Mouse (Mus musculus): ENCODE measurements around the gene Glt28d2. TPM values are rescaled to one million over a fixed set of nuclear protein-coding genes. Genes with fewer than 3 reads are reported as not detected.

Gene Glt28d2
- polyA plus RNA-seq (2012), result not detected in 2 replicates

- no peak for TF ChIP-seq GATA1 (IDR thresholded peaks at IDR 0.05; ENCODE audit: low read length)
Observed at GRCm38 (mm10) chr3:85887239-85887827, at the start of gene Glt28d2, which contains the start of gene Gm37240. Glt28d2 (minus strand) TSS chr3:85887516. Gm37240 (minus strand) TSS chr3:85887518.

- TF ChIP-seq GATA1 (IDR thresholded peaks at IDR 0.05; ENCODE audit: low read length), result no peak
Observed at GRCm38 (mm10) chr3:85933586-85933985, 46.3 kb upstream of the Glt28d2 start.

GRCm38 (mm10) chr3:85931859-85932258 is 44.5 kb upstream of the Glt28d2 start:
- no peak for TF ChIP-seq GATA1 (IDR thresholded peaks at IDR 0.05; ENCODE audit: low read length)

DNA sequence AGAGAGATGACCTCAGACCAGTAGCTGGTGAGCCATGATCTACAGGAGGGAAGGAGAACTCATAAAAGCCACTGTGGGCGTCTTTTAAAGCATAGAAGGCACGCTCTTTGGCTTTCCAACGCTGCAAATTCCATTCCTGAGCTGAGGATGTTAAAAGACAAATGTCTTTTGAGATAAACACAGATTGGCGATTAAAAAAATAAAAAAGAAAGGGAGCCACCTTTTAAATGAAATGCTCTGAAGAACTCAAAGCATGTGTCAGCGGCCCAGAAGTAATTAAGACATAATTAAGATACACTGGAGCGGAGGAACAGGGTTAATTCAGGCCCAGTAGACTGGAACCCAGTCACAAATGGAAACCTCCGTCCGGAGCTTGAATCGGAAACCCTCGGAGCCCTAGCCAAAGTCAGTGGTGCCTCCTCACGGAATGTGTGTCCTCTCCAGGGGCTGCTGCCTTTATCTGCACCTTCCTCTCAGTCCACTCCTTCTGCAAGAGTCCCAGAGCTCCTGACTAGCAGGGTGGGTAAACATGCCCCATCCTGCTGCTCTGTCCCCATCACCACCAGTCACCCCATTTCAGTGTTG is 43.4 kb upstream of the Glt28d2 start:
- no peak for TF ChIP-seq GATA1 (IDR thresholded peaks at IDR 0.05; ENCODE audit: low read length)

DNA sequence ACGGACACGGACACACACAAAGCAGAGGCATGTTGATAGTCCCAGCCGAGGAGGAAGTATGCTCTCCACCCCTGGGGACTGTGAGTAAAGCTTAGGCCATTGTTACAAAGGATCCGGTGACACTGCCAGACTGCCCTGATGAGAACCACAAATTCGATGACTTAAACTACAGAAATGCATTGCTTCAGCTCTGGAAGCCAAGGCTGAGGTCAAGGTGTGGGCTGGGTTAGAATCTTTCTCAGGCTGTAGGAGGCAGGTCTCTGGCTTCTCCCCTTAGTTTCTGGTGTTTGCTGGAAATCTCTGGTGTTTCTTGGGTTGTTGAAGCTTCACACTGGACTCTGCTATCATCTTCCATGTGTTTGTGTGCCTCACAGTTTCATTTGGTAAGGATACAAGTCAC is 42.4 kb upstream of the Glt28d2 start:
- TF ChIP-seq GATA1 (IDR thresholded peaks at IDR 0.05; ENCODE audit: low read length), result no peak

- no peak for TF ChIP-seq GATA1 (IDR thresholded peaks at IDR 0.05; ENCODE audit: low read length)
Observed at GRCm38 (mm10) chr3:85928140-85928611, 40.9 kb upstream of the Glt28d2 start.

GRCm38 (mm10) chr3:85927296-85927695 is 40.0 kb upstream of the Glt28d2 start:
- TF ChIP-seq GATA1 (IDR thresholded peaks at IDR 0.05; ENCODE audit: low read length), result no peak

DNA sequence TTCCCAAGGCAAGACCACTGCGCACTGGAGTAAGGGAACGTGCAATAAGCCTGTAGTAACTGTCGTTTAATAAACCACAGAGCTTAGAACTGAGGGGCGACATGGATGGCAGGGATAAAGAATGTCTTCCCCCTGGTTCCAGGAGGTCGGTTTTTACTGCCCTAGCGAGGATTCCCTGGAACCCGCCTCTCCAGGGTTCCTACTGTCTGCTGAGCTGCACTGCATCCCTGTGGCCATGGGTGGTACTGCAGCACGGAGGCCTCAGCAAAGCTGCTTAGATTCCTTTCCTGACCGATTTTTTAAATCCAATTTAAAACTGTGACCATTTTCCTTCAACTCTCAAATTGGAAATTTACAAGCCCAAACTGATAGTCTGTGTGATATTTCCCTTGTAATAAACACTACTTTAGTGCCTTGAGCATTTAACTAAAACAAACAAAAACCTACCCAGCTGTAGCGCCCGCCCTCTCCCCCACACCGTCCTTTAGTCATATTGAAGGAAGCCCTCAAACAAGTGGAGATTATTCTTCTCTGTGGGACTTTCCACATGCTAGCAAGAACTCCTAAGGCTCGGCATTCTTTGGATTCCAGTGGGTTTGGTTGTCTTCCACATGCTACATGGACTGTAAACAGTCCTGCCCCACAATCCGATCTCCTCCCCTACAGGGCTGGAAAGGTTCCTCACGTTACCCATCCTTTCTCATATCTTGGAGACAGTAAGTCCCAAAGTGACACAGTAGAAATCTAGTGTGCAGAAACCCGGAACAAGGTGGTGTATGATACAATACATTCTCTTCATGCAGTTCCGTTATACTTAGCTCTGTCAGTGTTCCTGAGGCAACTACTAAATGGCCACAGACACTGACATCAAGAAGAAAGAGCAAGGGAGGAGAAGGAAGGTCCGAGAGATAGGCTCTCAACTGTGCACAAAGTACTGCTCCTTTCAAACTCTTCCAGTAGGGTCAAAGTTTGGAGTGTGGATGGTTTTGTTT is 36.9 kb upstream of the Glt28d2 start:
- TF ChIP-seq GATA1 (IDR thresholded peaks at IDR 0.05; ENCODE audit: low read length), result no peak

DNA sequence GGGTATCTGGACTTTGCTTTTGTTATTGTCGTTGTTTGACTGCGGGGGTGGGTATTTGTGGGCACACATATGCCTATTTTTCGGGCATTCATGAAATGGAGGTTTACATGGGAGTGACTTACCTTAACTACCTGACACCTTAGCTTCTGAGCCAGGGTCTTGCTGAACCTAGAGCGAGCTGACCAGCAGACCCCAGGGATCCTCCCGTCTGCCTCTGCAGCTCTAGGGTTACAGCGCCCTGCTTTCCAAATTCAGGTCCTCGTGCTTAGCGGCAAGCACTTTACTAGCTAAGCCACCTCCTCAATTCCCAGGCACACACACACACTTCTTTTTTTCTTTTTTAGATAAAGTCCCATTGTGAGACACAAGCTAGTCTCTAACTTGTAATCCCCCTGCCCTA is 36.0 kb upstream of the Glt28d2 start:
- no peak for TF ChIP-seq GATA1 (IDR thresholded peaks at IDR 0.05; ENCODE audit: low read length)

- no peak for TF ChIP-seq GATA1 (IDR thresholded peaks at IDR 0.05; ENCODE audit: low read length)
Observed at GRCm38 (mm10) chr3:85922331-85922730, 35.0 kb upstream of the Glt28d2 start.

GRCm38 (mm10) chr3:85917600-85917999 is 30.3 kb upstream of the Glt28d2 start:
- no peak for TF ChIP-seq GATA1 (IDR thresholded peaks at IDR 0.05; ENCODE audit: low read length)

DNA sequence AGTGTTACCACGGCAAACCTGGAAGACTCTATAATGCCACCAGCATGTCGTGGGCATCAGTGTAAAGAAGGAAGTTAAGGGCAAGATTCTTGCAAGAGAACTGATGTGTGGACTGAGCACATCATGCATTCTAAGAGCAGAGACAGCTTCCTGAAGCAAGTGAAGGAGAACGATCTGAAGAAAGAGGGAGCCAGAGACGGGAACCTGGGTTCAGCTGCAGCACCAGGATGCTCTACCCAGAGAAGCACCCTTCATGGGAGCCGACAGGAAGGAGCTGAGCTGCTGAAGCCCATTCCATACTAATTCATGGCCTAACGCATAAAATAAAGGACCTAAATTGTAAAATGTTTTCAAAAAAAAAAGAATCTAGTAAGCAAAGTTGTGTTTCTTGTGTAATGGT is 27.5 kb upstream of the Glt28d2 start:
- no peak for TF ChIP-seq GATA1 (IDR thresholded peaks at IDR 0.05; ENCODE audit: low read length)

- no peak for TF ChIP-seq GATA1 (IDR thresholded peaks at IDR 0.05; ENCODE audit: low read length)
Observed at GRCm38 (mm10) chr3:85907136-85907535, 19.8 kb upstream of the Glt28d2 start.

- TF ChIP-seq GATA1 (IDR thresholded peaks at IDR 0.05; ENCODE audit: low read length), result no peak
Observed at GRCm38 (mm10) chr3:85904371-85904770, 17.1 kb upstream of the Glt28d2 start.

- TF ChIP-seq GATA1 (IDR thresholded peaks at IDR 0.05; ENCODE audit: low read length), result no peak
Observed at GRCm38 (mm10) chr3:85895020-85895419, 7.7 kb upstream of the Glt28d2 start.

- no peak for TF ChIP-seq GATA1 (IDR thresholded peaks at IDR 0.05; ENCODE audit: low read length)
Observed at GRCm38 (mm10) chr3:85891571-85891970, 4.3 kb upstream of the Glt28d2 start.
